Mouse (Mus musculus): Measurements from ENCODE around the gene Tmed10. TPM values are rescaled to one million over a fixed set of nuclear protein-coding genes. Genes with fewer than 3 reads are reported as not detected.

The Tmed10 gene
- polyA plus RNA-seq, 1 experiment from 2014 or later: 359 TPM

DNA sequence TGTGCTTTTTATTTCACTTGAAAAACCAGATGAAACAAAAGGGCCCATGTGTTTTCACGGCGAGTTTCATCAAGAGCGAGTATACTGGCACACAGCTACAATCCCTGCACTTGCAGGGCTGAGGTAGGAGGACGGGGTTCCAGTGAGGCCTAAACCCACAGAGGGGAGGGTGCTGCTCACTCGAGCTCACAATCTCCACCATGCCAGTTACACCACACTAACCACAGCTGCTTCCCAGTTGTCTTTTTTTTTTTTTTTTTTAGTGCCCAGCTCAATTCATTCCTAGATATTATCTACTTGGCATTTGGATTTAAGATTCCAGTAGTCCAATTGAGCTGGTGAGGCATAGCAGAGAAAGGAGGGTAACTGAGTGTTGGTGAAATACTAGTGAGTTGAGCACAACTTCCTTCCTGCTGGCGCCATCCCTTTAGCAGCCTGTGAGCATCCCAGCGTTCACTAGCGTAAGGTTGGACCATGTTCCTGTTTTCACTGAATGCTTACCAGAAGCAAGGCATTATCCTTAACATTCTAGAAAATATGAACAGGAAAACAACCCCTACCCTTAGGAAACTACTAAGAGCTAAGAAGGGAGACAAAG, 2.5 kb downstream of the Tmed10 start:
- peaks cover 19% of the 10 kb centered on the region for H3K4me1 ChIP-seq
- H3K36me3 ChIP-seq: no peaks in the 10 kb centered on the region
- H3K27ac ChIP-seq: no peak overlapping the region
- no peaks in the 10 kb centered on the region for H3K9me3 ChIP-seq
- H3K27me3 ChIP-seq (replicated peaks): no peaks in the 10 kb centered on the region
- H3K4me2 ChIP-seq: peak overlapping the region; percentile 19; the same call in 1 of the 2 replicates
- H3K4me3 ChIP-seq (replicated peaks): no peak overlapping the region
- WGBS: 69% methylated on average over 8 of the region's 8 CpGs
- H3K9ac ChIP-seq: no peak overlapping the region
- no peak for ATAC-seq (ENCODE audit: insufficient read depth, low FRiP score, low read depth)

DNA sequence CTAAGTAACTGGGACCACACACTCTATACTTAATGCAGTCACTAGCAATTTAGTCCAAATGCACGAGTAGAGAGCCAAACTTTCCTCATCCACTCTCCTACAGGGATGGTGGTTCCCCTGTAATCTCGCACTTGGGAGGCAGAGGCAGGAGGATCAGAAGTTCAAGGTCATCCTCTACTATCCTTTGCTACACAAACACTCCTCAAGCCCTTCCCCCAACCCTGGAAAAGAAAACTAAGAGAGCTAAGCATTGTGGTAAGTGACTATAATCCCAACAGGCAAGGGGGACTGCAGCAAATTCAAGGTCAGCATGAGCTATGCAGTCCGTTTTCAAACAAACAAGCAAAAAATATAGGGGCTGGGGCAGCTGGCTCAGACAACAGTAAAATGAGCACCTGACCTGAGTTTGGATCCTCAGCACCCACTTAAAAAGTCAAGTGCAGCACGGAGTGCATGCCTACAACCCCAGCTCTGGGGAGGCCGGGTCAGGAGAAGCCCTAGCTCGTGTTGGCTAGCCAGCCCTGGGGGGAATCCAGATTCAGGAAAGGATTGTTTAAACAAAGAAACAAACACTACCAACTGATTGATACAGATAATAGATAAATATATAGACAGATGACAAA, 6.1 kb downstream of the Tmed10 start:
- Histone ChIP-seq H3K4me1 (peaks cover 22% of the 10 kb centered on the region), H3K4me2 (no peak overlapping the region), H3K9ac (no peak overlapping the region), H3K27ac (no peak overlapping the region), H3K9me3 (no peaks in the 10 kb centered on the region), H3K4me3 (replicated peaks) (no peak overlapping the region), H3K36me3 (no peaks in the 10 kb centered on the region), H3K27me3 (replicated peaks) (no peaks in the 10 kb centered on the region)
- ATAC-seq (ENCODE audit: insufficient read depth, low FRiP score, low read depth): no peak
- WGBS: 74% methylated on average over 6 of the region's 6 CpGs

DNA sequence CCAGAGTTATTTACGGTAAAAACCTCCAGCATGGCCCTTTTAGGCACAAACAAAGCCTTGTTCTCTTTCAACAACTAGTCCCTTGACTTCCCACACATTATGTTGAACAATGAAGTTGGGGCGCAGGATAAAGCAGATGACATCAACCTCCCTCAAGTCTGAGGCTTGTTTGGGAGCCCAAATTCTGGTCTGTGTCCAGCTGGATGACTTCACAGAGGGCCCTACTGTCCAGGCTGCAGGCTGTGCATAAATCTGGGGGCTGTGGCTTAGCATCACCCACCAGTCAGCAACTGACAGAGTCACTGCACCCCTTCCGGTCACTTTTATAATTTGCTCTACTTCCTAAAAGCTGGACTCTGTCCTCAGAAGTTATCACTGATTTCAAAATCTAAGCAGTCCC, 8.4 kb downstream of the Tmed10 start:
- Histone ChIP-seq H3K27me3 (replicated peaks) (no peaks in the 10 kb centered on the region), H3K36me3 (no peaks in the 10 kb centered on the region), H3K4me1 (peaks cover 18% of the 10 kb centered on the region), H3K4me3 (replicated peaks) (no peak overlapping the region), H3K9ac (no peak overlapping the region), H3K27ac (no peak overlapping the region), H3K9me3 (no peaks in the 10 kb centered on the region), H3K4me2 (no peak overlapping the region)
- ATAC-seq (ENCODE audit: insufficient read depth, low FRiP score, low read depth): no peak
- 71% methylated on average over 3 of the region's 3 CpGs for WGBS

DNA sequence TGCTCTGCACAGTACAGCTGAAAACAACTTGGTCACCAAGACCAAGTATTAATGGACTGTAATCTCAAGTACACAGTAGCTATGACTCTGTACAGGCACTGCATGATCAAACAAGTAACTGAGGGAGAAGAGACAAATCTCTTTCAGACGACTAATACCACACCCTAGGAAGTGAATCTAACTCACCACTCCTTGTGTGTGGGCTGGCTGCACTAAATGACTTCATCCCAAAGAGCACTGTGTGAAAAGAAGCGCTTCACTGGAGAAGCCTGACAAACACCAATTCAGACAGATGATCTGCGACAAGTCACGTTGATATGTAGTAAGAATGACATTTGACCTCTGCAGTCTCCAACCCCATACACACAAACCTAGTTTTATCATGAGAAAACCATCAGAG, 12.1 kb downstream of the Tmed10 start:
- Histone ChIP-seq H3K27ac (0 out of 2 replicates have a peak overlapping the region, but pooled peaks have one; percentile 3), H3K9me3 (no peaks in the 10 kb centered on the region)
- ATAC-seq (ENCODE audit: insufficient read depth, low FRiP score, low read depth): no peak

DNA sequence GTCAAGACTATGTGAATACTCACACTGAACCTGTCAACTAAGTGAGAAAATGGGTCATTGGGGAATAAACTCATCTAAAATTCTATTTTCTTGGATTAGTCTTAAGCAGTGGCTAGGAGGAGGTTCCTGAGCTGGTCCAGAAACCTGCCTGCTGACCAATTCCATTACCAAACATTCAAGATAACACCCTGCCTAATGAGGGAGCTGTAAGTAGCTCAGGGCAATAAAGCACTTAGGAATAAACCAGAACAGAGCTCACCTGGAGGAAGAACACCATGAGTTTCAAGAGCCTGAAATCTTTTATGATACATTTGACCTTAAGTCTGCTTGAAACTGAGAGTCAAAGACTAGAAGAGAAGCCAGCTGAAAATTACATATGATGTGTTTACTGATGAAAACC, 13.1 kb downstream of the Tmed10 start:
- no peak for ATAC-seq (ENCODE audit: insufficient read depth, low FRiP score, low read depth)

More for the DNA sequence above, 12.1 kb downstream of the Tmed10 start:
- H3K9ac ChIP-seq: no peak overlapping the region
- no peak overlapping the region for H3K4me3 ChIP-seq (replicated peaks)
- no peak overlapping the region for H3K4me2 ChIP-seq
- H3K27me3 ChIP-seq (replicated peaks): no peaks in the 10 kb centered on the region
- H3K4me1 ChIP-seq: peaks cover 6% of the 10 kb centered on the region; the same call in 1 of the 2 replicates
- no peaks in the 10 kb centered on the region for H3K36me3 ChIP-seq
- 63% methylated on average over 4 of the region's 4 CpGs for WGBS

DNA sequence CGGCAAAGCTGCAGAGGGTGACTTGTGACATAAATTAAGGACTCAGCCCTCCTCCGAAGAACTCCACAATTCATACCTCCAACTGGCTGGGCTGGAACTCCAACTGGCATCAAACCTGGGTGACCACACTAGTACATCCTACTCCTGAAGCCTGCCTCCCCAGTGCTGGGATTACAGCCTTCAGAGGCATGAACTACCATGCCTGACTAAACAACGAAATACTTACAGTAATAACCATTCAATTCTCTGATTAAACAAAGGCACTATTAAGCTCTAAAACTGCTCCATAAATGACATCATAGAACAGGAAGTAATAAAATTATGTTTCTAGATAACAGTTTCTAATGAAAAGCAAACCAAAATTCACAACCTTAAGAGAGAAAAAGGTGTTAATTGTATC, 13.5 kb downstream of the Tmed10 start:
- 79% methylated on average over 3 of the region's 3 CpGs for WGBS
- no peak overlapping the region for H3K9ac ChIP-seq
- H3K9me3 ChIP-seq: no peaks in the 10 kb centered on the region
- no peak overlapping the region for H3K4me2 ChIP-seq
- H3K36me3 ChIP-seq: no peaks in the 10 kb centered on the region
- H3K4me3 ChIP-seq (replicated peaks): no peak overlapping the region
- ATAC-seq (ENCODE audit: insufficient read depth, low FRiP score, low read depth): no peak
- peaks cover 4% of the 10 kb centered on the region; the same call in 1 of the 2 replicates for H3K4me1 ChIP-seq
- no peaks in the 10 kb centered on the region for H3K27me3 ChIP-seq (replicated peaks)
- H3K27ac ChIP-seq: no peak overlapping the region

More for the DNA sequence above, 13.1 kb downstream of the Tmed10 start:
- no peak overlapping the region for H3K9ac ChIP-seq
- H3K27me3 ChIP-seq (replicated peaks): no peaks in the 10 kb centered on the region
- H3K4me3 ChIP-seq (replicated peaks): no peak overlapping the region
- H3K9me3 ChIP-seq: no peaks in the 10 kb centered on the region
- H3K4me2 ChIP-seq: no peak overlapping the region
- H3K27ac ChIP-seq: no peak overlapping the region
- no peaks in the 10 kb centered on the region for H3K36me3 ChIP-seq
- peaks cover 6% of the 10 kb centered on the region; the same call in 1 of the 2 replicates for H3K4me1 ChIP-seq

DNA sequence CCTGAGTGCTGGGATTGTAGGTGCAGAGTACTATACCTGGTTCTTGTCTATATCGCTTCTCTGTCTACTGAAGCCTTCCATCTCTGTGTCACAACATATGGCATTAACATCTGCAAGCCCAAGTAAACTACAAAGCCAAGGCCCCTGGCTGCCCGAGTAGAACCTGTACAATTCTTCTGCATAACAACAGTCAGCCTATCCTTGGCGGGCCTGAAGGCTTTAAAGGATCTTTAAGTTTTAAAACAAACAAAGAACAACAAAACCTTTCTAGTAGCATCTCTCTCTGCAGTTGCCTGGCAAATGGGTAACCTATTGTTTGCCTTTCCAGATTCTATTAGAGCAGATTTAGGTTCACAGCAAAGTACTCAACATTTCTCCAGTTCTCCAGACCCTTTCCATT, 20.6 kb downstream of the Tmed10 start:
- Histone ChIP-seq H3K4me3 (replicated peaks) (no peak overlapping the region), H3K4me2 (no peak overlapping the region), H3K9me3 (no peaks in the 10 kb centered on the region), H3K9ac (no peak overlapping the region), H3K27ac (no peak overlapping the region), H3K36me3 (peaks cover 9% of the 10 kb centered on the region; the same call in 1 of the 2 replicates), H3K4me1 (no peaks in the 10 kb centered on the region), H3K27me3 (replicated peaks) (no peaks in the 10 kb centered on the region)
- 81% methylated on average over 3 of the region's 3 CpGs for WGBS
- no peak for ATAC-seq (ENCODE audit: insufficient read depth, low FRiP score, low read depth)

DNA sequence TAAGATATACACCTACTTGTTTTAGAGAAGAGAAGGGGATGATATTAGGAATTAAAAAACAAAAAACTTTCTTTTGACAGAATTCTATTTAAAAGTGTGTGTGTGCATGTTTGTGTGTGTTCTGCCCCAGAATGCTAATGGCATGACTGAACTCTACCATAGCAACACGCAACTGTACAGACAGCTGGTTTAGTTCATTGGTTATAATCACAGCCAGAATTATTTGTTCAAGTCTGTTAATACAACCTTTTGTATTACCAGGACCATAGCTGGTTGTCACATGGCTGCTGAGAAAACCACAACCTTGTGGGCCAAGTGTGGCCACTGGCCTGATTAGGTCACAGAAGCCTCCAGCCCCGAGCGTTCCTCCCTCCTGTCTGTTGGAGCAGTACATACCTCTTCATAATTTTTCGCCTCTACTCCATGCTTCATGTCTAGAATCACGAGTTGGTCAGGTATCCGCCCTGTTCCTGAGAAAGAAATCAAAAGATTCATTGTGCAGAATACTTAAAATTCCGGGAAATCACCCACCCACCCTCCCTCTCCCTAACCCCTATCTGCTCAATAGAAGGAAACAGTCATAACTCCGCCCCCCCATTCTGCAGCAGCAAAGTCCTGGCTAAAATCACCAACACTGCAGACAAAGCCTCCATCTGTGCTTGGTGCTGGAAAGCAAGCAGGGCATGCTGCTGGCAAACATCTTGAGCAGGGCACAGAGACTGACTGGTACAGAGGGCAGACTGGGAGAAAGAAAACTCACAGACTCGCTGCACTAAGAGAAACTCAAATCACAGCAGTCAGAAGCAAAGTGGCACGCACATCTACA, 24.0 kb downstream of the Tmed10 start:
- H3K4me2 ChIP-seq: no peak overlapping the region
- no peaks in the 10 kb centered on the region for H3K27me3 ChIP-seq (replicated peaks)
- H3K36me3 ChIP-seq: peaks cover 9% of the 10 kb centered on the region; the same call in 1 of the 2 replicates
- H3K4me1 ChIP-seq: no peaks in the 10 kb centered on the region
- H3K4me3 ChIP-seq (replicated peaks): no peak overlapping the region
- ATAC-seq (ENCODE audit: insufficient read depth, low FRiP score, low read depth): peak; percentile 56
- WGBS: 74% methylated on average over 10 of the region's 10 CpGs
- H3K9ac ChIP-seq: no peak overlapping the region
- no peaks in the 10 kb centered on the region for H3K9me3 ChIP-seq
- H3K27ac ChIP-seq: 0 out of 2 replicates have a peak overlapping the region, but pooled peaks have one; percentile 41

DNA sequence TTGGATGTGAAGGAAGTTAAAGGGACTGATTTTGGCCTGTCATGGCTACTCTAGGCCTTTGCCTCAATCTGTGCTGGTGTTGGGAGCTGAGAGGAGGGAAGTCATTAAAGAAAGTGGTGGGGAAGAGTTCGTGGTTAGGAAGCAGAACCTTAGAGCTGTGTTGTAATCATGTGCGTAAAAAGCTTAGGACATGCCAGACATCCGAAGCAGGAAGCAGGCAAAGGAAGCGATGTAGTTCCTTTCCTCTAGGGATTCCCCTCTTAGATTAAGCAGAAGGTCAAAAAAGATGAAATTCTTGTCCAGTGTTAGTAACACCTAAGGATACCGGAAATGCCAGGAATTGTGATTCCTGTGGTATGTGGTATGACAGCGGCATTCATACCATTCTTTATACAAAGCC, 26.3 kb downstream of the Tmed10 start:
- no peaks in the 10 kb centered on the region for H3K27me3 ChIP-seq (replicated peaks)
- H3K27ac ChIP-seq: no peak overlapping the region
- no peaks in the 10 kb centered on the region for H3K9me3 ChIP-seq
- WGBS: 80% methylated on average over 6 of the region's 6 CpGs
- H3K4me2 ChIP-seq: no peak overlapping the region
- H3K4me3 ChIP-seq (replicated peaks): no peak overlapping the region
- no peak overlapping the region for H3K9ac ChIP-seq
- no peak for ATAC-seq (ENCODE audit: insufficient read depth, low FRiP score, low read depth)
- no peaks in the 10 kb centered on the region for H3K4me1 ChIP-seq
- H3K36me3 ChIP-seq: peaks cover 12% of the 10 kb centered on the region; the same call in 1 of the 2 replicates

DNA sequence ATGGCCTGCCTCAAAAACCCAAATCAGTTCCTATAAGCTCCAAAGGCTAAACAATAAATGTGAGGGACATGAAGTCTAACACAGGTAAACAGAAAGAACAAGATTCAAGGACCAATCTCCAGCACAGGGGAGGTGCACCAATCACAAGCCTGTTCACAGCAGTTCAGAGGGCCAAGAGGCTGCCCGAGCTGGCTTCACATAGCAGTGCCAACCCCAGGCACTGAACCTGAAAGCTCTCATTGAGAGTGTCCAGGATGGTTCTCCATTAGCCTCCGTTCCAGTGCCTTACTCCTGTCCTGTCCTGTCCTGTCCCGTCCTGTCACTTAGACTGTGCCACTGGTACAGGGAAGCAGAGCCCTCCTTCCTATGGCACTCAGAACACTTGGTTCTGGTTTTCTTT, 27.5 kb downstream of the Tmed10 start:
- Histone ChIP-seq H3K4me2 (no peak overlapping the region), H3K9me3 (no peaks in the 10 kb centered on the region), H3K9ac (no peak overlapping the region), H3K4me1 (no peaks in the 10 kb centered on the region), H3K36me3 (peaks cover 6% of the 10 kb centered on the region; the same call in 1 of the 2 replicates), H3K4me3 (replicated peaks) (no peak overlapping the region), H3K27me3 (replicated peaks) (no peaks in the 10 kb centered on the region), H3K27ac (no peak overlapping the region)
- no peak for ATAC-seq (ENCODE audit: insufficient read depth, low FRiP score, low read depth)
- WGBS: 75% methylated on average over 3 of the region's 3 CpGs

DNA sequence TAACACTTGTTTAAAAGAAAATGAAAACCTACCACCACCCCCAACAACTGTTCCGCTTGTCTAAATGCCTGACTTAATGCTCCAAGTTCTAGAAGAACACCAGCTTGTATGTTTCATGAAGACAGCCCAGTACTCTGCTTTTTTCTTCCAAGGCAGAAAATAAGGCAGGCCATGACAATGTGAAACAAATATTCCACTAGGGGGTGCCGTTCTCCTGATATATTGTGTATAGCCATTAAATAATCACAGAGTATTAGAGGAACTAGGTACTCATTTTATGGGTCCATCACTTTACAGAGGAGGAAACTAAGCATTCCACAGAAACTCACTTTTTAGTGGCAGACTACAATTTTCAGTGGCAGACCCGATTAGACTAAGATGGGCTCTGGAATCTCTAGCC, 28.3 kb downstream of the Tmed10 start:
- WGBS: 46% methylated on average over 3 of the region's 3 CpGs
- Histone ChIP-seq H3K27ac (no peak overlapping the region), H3K4me1 (no peaks in the 10 kb centered on the region), H3K36me3 (peaks cover 6% of the 10 kb centered on the region; the same call in 1 of the 2 replicates), H3K27me3 (replicated peaks) (no peaks in the 10 kb centered on the region), H3K9me3 (no peaks in the 10 kb centered on the region), H3K9ac (no peak overlapping the region), H3K4me2 (no peak overlapping the region), H3K4me3 (replicated peaks) (no peak overlapping the region)
- ATAC-seq (ENCODE audit: insufficient read depth, low FRiP score, low read depth): no peak

DNA sequence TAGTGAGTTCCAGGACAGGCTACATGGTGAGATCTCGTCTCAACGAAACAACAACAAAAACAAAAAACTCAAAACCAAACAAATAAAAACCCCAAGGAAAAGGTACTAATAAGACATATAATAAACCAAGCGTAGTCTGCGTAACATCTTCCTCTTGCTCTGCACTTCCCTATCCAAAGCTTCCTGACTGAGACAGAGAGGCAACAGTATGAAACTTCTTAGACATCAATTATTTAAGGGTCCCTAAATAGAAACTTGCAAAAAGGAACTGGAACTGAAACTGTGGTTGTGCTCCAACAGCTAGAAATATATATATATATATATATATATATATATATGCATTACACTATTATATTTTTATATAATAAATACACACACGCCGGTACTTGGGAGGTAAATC, 29.1 kb downstream of the Tmed10 start:
- H3K4me3 ChIP-seq (replicated peaks): no peak overlapping the region

More for the DNA sequence above, 29.1 kb downstream of the Tmed10 start:
- H3K27me3 ChIP-seq (replicated peaks): no peaks in the 10 kb centered on the region
- no peaks in the 10 kb centered on the region for H3K9me3 ChIP-seq
- no peaks in the 10 kb centered on the region for H3K4me1 ChIP-seq
- no peak overlapping the region for H3K9ac ChIP-seq
- peaks cover 6% of the 10 kb centered on the region; the same call in 1 of the 2 replicates for H3K36me3 ChIP-seq
- 86% methylated on average over 6 of the region's 6 CpGs for WGBS
- 0 out of 2 replicates have a peak overlapping the region, but pooled peaks have one; percentile 31 for H3K27ac ChIP-seq
- H3K4me2 ChIP-seq: no peak overlapping the region
- no peak for ATAC-seq (ENCODE audit: insufficient read depth, low FRiP score, low read depth)

Measured in stomach, embryonic 15.5 days (tissue).